Mouse (Mus musculus): ENCODE results near the gene Bhmt2.

- TF ChIP-seq CTCF (IDR thresholded peaks at IDR 0.05; ENCODE audit: low read depth): no peak
- TF ChIP-seq EP300 (optimal IDR thresholded peaks at IDR 0.05): no peak
Measured at GRCm38 (mm10) chr13:93630941-93631705, 43.0 kb downstream of the Bhmt2 start.
